Mouse (Mus musculus) brown adipose tissue, adult 24 weeks (tissue): ENCODE measurements around the gene Slc9a1. TPM values are rescaled to one million over a fixed set of nuclear protein-coding genes. Genes with fewer than 3 reads are reported as not detected.

Experiments used
- H3K27ac ChIP-seq: fragments of 200-500 bp; replicated peaks from 2 replicates; pipeline ENCODE4 v1.5.1; 2012; ENCODE audit warnings: low read depth, mild to moderate bottlenecking, low read length
- H3K4me1 ChIP-seq: fragments of 200-500 bp; 2 replicates; pipeline ENCODE4 v1.6.1; 2012; ENCODE audit warnings: low read length, mixed read lengths; ENCODE audit not compliant: control insufficient read depth, insufficient read depth, insufficient read length
- H3K4me3 ChIP-seq: fragments of 200-500 bp; 2 replicates; pipeline ENCODE4 v1.5.1; 2012; ENCODE audit warnings: low read depth, mild to moderate bottlenecking, low read length, moderate library complexity; ENCODE audit not compliant: insufficient read depth
- polyA plus RNA-seq: library from polyadenylated mRNA; stranded (reverse); fragments of >200 nt; gene quantifications from 2 replicates; pipeline ENCODE4 v1.2.4, GENCODE M21; 2012; ENCODE audit not compliant: missing spikeins, insufficient read depth, insufficient read length

The Slc9a1 gene
- polyA plus RNA-seq, 1 experiment: 8.6 TPM

DNA sequence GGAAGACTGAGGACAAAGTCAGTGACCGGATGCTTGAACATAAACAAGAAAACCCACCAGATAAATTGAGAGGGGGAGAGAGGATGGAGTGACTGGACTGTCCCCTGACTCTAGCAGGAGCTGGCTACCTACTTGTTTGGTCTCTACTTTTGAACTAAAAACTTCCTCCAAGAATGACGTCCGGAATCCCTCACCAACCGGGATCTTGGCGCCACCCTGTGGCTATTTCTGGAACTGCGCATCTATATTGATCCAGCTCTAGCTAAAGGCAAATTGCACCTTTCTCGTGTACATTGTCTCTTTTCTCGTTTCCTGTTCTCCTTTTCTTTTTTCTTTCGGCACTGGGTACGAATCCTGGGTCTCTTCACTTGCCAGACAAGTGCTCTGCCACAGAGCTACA is 82.0 kb downstream of the Slc9a1 start:
- no peak overlapping the region for H3K4me3 ChIP-seq
- H3K27ac ChIP-seq: no peak overlapping the region

DNA sequence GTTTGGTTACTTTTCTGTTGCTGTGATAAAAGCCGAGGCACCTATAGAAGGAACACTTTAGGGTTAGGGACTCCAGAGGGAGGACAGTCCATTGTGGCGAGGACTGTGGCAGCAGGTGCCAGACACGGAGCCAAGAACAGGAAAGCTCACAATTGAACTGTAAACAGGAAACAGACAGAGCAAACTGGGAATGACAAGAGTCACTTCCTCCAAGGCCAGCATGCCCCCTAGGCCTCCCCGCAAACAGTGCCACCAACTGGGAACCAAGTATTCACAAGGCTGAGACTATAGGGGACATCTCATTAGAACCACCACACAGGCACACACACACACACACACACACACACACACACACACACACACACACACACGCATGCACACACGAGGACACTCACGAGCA is 82.9 kb downstream of the Slc9a1 start:
- Histone ChIP-seq H3K4me1 (no peaks in the 10 kb centered on the region), H3K4me3 (no peak overlapping the region), H3K27ac (no peak overlapping the region)

More for the DNA sequence above, 82.0 kb downstream of the Slc9a1 start:
- H3K4me1 ChIP-seq: no peaks in the 10 kb centered on the region

DNA sequence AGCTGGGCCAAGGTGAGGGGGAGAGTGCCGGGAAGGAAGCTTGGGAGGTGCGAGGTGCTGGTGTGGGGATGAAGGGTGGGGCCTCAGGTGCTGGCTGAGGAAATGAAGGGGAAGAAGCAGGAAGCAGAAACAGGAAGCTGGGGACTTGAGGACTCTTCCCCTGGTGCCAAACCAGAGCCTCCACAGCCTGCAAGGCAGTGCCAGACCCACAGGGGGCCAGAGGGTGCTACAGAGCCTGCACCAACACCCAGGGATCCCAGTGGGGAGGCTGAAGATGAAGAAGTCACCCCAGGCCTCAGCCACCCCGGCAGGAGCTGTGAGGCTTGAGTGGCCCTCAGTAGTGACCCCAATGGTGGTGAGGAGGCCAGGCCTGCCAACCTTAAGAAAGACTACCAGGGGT is 88.5 kb downstream of the Slc9a1 start:
- Histone ChIP-seq H3K4me3 (no peak overlapping the region), H3K4me1 (peaks cover 23% of the 10 kb centered on the region)

DNA sequence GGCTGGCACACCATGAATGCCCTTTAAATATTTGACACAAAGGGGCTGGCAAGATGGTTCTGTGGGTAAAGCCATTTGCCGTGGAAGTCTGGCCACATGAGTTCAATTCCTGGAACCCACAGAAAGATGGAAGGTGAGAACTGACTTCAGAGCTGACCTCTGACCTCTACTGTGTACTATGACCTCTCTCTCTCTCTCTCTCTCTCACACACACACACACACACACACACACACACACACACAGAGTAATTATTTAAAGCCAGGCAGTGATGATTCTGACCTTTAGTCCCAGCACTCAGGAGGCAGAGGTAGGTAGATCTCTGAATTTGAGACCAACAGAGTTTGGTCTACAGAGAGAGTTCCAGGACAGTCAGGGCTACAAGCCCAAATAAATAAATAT is 90.5 kb downstream of the Slc9a1 start:
- Histone ChIP-seq H3K4me3 (no peak overlapping the region), H3K4me1 (peaks cover 28% of the 10 kb centered on the region), H3K27ac (no peak overlapping the region)

More for the DNA sequence above, 88.5 kb downstream of the Slc9a1 start:
- no peak overlapping the region for H3K27ac ChIP-seq

DNA sequence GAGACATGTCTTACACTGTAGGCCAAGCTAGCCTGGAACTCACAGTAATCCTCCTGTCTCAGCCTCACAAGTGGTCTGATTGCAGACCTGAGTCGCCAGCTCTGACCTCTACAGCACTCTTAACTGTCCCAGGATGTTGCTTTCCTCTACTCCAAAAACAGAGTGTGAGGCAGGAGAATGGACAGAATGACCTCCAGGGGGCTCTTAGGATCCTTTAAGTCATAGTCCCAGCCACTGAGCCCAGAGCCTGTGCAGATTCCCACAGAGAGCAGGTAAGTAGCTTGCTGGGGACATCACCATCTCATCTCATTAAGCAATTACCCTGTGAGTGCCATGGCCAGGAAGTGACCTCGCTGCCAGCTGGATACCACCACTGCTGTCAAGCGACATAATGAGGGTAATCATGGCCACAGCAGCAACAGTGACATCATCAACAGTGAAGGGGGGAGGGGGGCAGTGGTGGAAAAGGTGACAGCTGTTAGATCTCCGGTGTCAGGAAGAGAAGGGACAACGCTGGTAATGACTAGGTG is 91.4 kb downstream of the Slc9a1 start:
- H3K27ac ChIP-seq: no peak overlapping the region
- H3K4me1 ChIP-seq: peaks cover 28% of the 10 kb centered on the region
- no peak overlapping the region for H3K4me3 ChIP-seq

DNA sequence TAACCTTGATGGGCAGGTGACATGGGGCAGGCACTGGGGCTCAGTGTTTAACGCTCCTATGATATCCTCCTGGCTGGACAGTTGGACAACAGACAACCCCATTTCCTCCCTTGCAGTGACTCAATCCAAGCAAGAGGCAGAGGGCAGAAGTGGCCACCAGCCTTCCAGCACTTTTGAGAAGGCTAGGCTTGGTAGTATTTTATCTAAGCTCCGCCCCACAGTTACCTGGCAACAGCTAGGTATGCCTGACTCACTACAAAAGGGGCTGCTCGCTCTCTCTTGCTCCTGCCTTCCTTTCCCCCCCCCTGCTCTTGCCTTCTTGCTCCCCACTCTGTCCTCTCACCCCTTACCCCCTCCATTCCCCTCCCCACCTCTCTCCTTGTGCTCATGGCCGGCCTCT is 91.9 kb downstream of the Slc9a1 start:
- H3K4me3 ChIP-seq: no peak overlapping the region
- no peak overlapping the region for H3K27ac ChIP-seq
- H3K4me1 ChIP-seq: peaks cover 28% of the 10 kb centered on the region

DNA sequence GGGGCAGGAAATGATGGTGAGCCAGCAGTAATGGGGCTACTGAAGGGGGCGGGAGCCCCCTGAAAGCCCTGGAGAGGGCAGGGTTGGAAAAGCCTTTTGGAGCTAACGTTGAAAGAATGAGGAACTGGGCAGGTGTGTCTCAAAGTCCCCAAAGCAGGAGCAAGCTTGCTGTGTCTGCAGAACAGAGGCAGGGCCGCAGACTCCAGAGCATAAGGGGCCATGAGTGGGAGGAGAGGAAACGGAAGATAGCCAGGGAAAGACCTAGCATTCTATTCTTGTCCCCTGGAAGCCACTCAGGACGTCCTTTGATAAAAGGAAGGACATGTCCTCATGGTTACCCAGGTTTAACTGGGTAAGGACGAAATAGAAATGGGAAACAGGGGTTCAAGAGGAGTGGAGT is 93.7 kb downstream of the Slc9a1 start:
- Histone ChIP-seq H3K27ac (peak overlapping the region; percentile 73), H3K4me3 (no peak overlapping the region), H3K4me1 (peaks cover 25% of the 10 kb centered on the region)

DNA sequence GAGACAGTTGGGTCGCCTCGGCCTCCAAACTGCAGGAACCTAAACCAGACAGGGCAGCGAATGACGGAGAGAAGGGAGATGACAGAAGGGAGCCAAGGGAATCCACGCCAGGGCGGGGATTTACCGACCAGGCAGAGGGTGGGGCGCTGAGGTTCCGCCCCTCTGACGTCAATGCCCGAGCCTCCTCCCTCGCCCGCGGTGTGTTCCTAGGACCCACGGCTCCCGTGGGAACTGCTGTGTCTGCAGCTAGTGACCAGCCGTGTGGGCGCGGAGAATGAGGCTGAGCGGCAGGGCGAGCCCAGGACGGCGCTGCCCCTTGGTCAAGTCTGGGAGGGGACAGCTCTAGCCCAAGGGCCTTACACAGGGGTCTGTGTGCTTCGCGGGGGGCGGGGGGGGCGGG is 98.6 kb downstream of the Slc9a1 start:
- Histone ChIP-seq H3K4me1 (peaks cover 5% of the 10 kb centered on the region; the same call in 1 of the 2 replicates), H3K27ac (0 out of 2 replicates have a peak overlapping the region, but pooled peaks have one; percentile 19), H3K4me3 (peak overlapping the region; percentile 61)

DNA sequence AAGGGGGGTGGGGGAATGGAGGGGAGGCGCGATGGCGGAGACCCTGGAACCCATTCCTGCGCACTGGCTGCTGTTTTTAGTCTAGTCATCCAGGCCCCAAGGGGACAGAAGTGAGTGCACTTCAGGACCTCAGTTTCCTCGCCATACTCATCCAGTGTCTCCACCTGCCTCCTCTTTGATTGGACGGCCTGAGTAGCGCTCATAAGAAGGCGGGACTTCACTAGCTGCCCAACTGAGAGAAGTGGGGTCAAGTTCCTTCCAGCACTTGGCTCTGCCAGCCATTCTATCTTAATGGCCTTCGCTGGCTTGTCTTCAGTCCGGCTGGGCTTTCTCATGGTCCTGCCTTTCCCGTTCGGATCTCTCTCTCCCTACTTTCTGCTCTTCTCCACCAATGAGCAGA is 99.6 kb downstream of the Slc9a1 start:
- H3K27ac ChIP-seq: no peak overlapping the region
- H3K4me3 ChIP-seq: peak overlapping the region; percentile 23; the same call in 1 of the 2 replicates
- no peaks in the 10 kb centered on the region for H3K4me1 ChIP-seq

DNA sequence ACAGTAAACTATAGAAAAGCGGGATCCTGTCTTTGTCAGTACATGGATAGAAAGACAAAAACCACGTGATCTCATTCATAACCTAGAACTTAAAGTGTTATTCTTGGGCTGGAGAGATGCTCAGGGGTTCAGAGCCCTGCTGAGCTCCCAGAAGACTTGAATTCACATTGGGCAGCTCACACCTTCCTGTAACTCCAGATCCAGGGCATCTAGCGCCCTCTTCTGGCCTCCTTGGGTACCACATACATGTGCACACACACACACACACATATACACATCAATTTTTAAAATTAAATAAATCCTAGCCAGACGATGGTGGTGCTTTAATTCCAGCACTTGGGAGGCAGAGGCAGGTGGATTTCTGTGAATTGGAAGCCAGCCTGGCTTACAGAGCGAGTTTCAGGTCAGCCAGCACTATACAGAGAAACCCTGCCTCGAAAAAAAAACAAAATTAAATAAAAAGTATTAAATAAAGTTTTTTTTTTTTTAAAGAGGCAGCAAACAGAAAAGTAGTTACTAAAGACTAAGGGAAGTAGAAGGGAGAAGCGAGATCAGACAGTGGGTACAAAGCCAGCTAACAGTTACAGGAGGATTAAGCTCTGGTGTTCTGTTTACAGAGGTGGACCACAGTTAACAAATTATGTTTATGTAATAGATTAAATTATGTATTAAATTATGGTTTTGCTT is 101.8 kb downstream of the Slc9a1 start:
- Histone ChIP-seq H3K4me1 (no peaks in the 10 kb centered on the region), H3K4me3 (no peak overlapping the region), H3K27ac (no peak overlapping the region)

Other genes starting within 250 kb of the Slc9a1 start
- 39.6 and 39.8 TPM in 2 replicates for gene Wasf2, start 239.2 kb upstream of the Slc9a1 start, polyA plus RNA-seq
- gene Cd164l2, start 157.6 kb upstream of the Slc9a1 start, polyA plus RNA-seq: 3.3 and 4.1 TPM in 2 replicates
- not detected in 2 replicates for gene Gpr3, start 157.2 kb upstream of the Slc9a1 start, polyA plus RNA-seq
- gene Map3k6, start 128.9 kb upstream of the Slc9a1 start, polyA plus RNA-seq: 8.1 and 8.3 TPM in 2 replicates
- 2.4 and 3.2 TPM in 2 replicates for gene Sytl1, start 106.6 kb upstream of the Slc9a1 start, polyA plus RNA-seq
- gene Tmem222, start 91.9 kb upstream of the Slc9a1 start, polyA plus RNA-seq: 28.8 and 34.4 TPM in 2 replicates
- gene Wdtc1, start 16.2 kb upstream of the Slc9a1 start, polyA plus RNA-seq: 25.6 TPM in 2 replicates
- 0.44 TPM in 1 of 2 replicates, not detected in the other for gene Tent5b, start 110.4 kb downstream of the Slc9a1 start, polyA plus RNA-seq
- 1.0 TPM in 1 of 2 replicates, not detected in the other for gene Trnp1, start 128.8 kb downstream of the Slc9a1 start, polyA plus RNA-seq
- not detected in 2 replicates for gene Kdf1, start 149.3 kb downstream of the Slc9a1 start, polyA plus RNA-seq
- 75.2 and 77.0 TPM in 2 replicates for gene Nudc, start 176.3 kb downstream of the Slc9a1 start, polyA plus RNA-seq
- not detected in 2 replicates for gene Nr0b2, start 183.7 kb downstream of the Slc9a1 start, polyA plus RNA-seq
- gene Gpatch3, start 205.0 kb downstream of the Slc9a1 start, polyA plus RNA-seq: 0.96 and 1.5 TPM in 2 replicates
- 8.1 TPM in 2 replicates for gene Gpn2, start 214.7 kb downstream of the Slc9a1 start, polyA plus RNA-seq
- gene Sfn, start 232.5 kb downstream of the Slc9a1 start, polyA plus RNA-seq: 1.2 and 1.3 TPM in 2 replicates